Mouse (Mus musculus) left cerebral cortex, postnatal 10 days (tissue): ENCODE measurements around the gene Tex33. TPM values are rescaled to one million over a fixed set of nuclear protein-coding genes. Genes with fewer than 3 reads are reported as not detected.
A peak's percentile ranks its signal among the peaks of the same experiment; 100 is the strongest.

Experiments used
- DNase-seq, 2 experiments: peaks; one replicate each; pipeline ENCODE4 v3.0.0; 2021 to 2022; ENCODE audit warnings: low spot score in 2 of 2, mixed read lengths in 1 of 2; ENCODE audit errors: extremely low spot score in 1 of 2
- intact Hi-C: fragments of 180-260 bp; cut with DNase I; formaldehyde crosslinking; loops from one replicate; pipeline ENCODE4 v1.15.1; 2025
- total RNA-seq, 2 experiments: library from RNA; stranded (reverse); gene quantifications; 2 replicates each; pipeline ENCODE4 v1.2.3; 2021

Tex33 gene
- under 1 TPM; 0.39 to 0.51 TPM for total RNA-seq

- DNase-seq, result no peak
- intact Hi-C loops, result no loop called here
Observed at GRCm38 (mm10) chr15:78395478-78395962, at the start of gene Tex33. Tex33 (minus strand) TSS chr15:78395912.

GRCm38 (mm10) chr15:78443857-78444256 lies 48.1 kb upstream of the Tex33 start:
- DNase-seq, result no peak
- intact Hi-C loops, result loop anchor here (10.0 kb wide), 1 partner anchor 259 kb away; no protein-coding TSS in a partner anchor

- no peak for DNase-seq
- intact Hi-C loops, result loop anchor here (10.0 kb wide), 1 partner anchor 257 kb away; no protein-coding TSS in a partner anchor
Observed at GRCm38 (mm10) chr15:78442231-78442630, 46.5 kb upstream of the Tex33 start.

- intact Hi-C loops, result loop anchor here (5.0 kb wide), 1 partner anchor 182 kb away; no protein-coding TSS in a partner anchor
Observed at GRCm38 (mm10) chr15:78438973-78439372, 43.3 kb upstream of the Tex33 start.

GRCm38 (mm10) chr15:78438505-78438904 lies 42.8 kb upstream of the Tex33 start:
- DNase-seq, result peak in 1 of 2 experiments; percentile 30
- intact Hi-C loops, result loop anchor here (5.0 kb wide), 1 partner anchor 181 kb away; no protein-coding TSS in a partner anchor

More at GRCm38 (mm10) chr15:78438973-78439372, 43.3 kb upstream of the Tex33 start:
- DNase-seq, result peak in 1 of 2 experiments; percentile 29

GRCm38 (mm10) chr15:78438018-78438394 lies 42.3 kb upstream of the Tex33 start:
- peak in 1 of 2 experiments; percentile 33 for DNase-seq
- intact Hi-C loops, result loop anchor here (5.0 kb wide), 1 partner anchor 181 kb away; no protein-coding TSS in a partner anchor

- DNase-seq, result peak in 1 of 2 experiments; percentile 76
- intact Hi-C loops, result loop anchor here (5.0 kb wide), 1 partner anchor 180 kb away; no protein-coding TSS in a partner anchor
Observed at GRCm38 (mm10) chr15:78437237-78438017, 41.7 kb upstream of the Tex33 start.

GRCm38 (mm10) chr15:78436380-78437192 lies 40.9 kb upstream of the Tex33 start:
- DNase-seq, result peak; percentile 71 to 94
- intact Hi-C loops, result loop anchor here (5.0 kb wide), 1 partner anchor 179 kb away; no protein-coding TSS in a partner anchor

- intact Hi-C loops, result loop anchor here (5.0 kb wide), 1 partner anchor 178 kb away; no protein-coding TSS in a partner anchor
- DNase-seq, result peak in 1 of 2 experiments; percentile 52
Observed at GRCm38 (mm10) chr15:78435681-78436080, 40.0 kb upstream of the Tex33 start.

- peak; percentile 40 to 70 for DNase-seq
- intact Hi-C loops, result loop anchor here (5.0 kb wide), 1 partner anchor 178 kb away; no protein-coding TSS in a partner anchor
Observed at GRCm38 (mm10) chr15:78434896-78435520, 39.3 kb upstream of the Tex33 start.

GRCm38 (mm10) chr15:78431541-78432121 lies 35.9 kb upstream of the Tex33 start:
- no peak for DNase-seq
- intact Hi-C loops, result no loop called here

- no peak for DNase-seq
- intact Hi-C loops, result no loop called here
Observed at GRCm38 (mm10) chr15:78430874-78431273, 35.2 kb upstream of the Tex33 start.

- intact Hi-C loops, result loop anchor here (10.0 kb wide), 1 partner anchor 445 kb away; no protein-coding TSS in a partner anchor
- peak in 1 of 2 experiments; percentile 62 for DNase-seq
Observed at GRCm38 (mm10) chr15:78429871-78430622, 34.3 kb upstream of the Tex33 start.

GRCm38 (mm10) chr15:78429139-78429459 lies 33.4 kb upstream of the Tex33 start:
- intact Hi-C loops, result loop anchor here (10.0 kb wide), 1 partner anchor 444 kb away; no protein-coding TSS in a partner anchor

GRCm38 (mm10) chr15:78428391-78429138 lies 32.9 kb upstream of the Tex33 start, which contains the start of gene Kctd17:
Kctd17 (plus strand) TSS chr15:78428564.
- peak; percentile 63 to 90 for DNase-seq
- intact Hi-C loops, result loop anchor here (10.0 kb wide), 1 partner anchor 444 kb away; no protein-coding TSS in a partner anchor

More at GRCm38 (mm10) chr15:78429139-78429459, 33.4 kb upstream of the Tex33 start:
- DNase-seq, result no peak

GRCm38 (mm10) chr15:78425230-78425629 lies 29.5 kb upstream of the Tex33 start:
- intact Hi-C loops, result loop anchor here (10.0 kb wide), 1 partner anchor 440 kb away; no protein-coding TSS in a partner anchor
- peak in 1 of 2 experiments; percentile 24 for DNase-seq
